Mouse (Mus musculus) thymus, postnatal 10 days (tissue): ENCODE data around the gene Tlcd1.
A peak's percentile ranks its signal among the peaks of the same experiment; 100 is the strongest.

Experiments
- DNase-seq, 2 experiments: peaks; one replicate each; pipeline ENCODE4 v3.0.0; 2021; ENCODE audit warnings: low spot score in 2 of 2

Gene Tlcd1

GRCm38 (mm10) chr11:78205361-78206206 is 29.1 kb downstream of the Tlcd1 start:
- DNase-seq: no peak

GRCm38 (mm10) chr11:78207190-78207589 is 30.7 kb downstream of the Tlcd1 start:
- no peak for DNase-seq

- DNase-seq: no peak
Measured at GRCm38 (mm10) chr11:78209886-78210285, 33.4 kb downstream of the Tlcd1 start.

GRCm38 (mm10) chr11:78210615-78211014 is 34.1 kb downstream of the Tlcd1 start:
- no peak for DNase-seq

GRCm38 (mm10) chr11:78211513-78211912 is 35.0 kb downstream of the Tlcd1 start:
- no peak for DNase-seq

- no peak for DNase-seq
Measured at GRCm38 (mm10) chr11:78213086-78213817, 36.7 kb downstream of the Tlcd1 start.

- DNase-seq: peak in 1 of 2 experiments; percentile 31
Measured at GRCm38 (mm10) chr11:78215709-78216317, 39.3 kb downstream of the Tlcd1 start.

- no peak for DNase-seq
Measured at GRCm38 (mm10) chr11:78223586-78223985, 47.1 kb downstream of the Tlcd1 start.
